Mouse (Mus musculus) naive thymus-derived CD4-positive, alpha-beta T cell, adult 5 months (primary cell): ENCODE measurements around the gene Gmppa. TPM values are rescaled to one million over a fixed set of nuclear protein-coding genes. Genes with fewer than 3 reads are reported as not detected.

Experiments
- polyA plus RNA-seq: library from polyadenylated mRNA; unstranded; fragments of 100-300 nt; shearing (Covaris generic); gene quantifications from one replicate; pipeline ENCODE4 v1.2.1, GENCODE M21; 2017

Gmppa gene
- 73.3 TPM for polyA plus RNA-seq

DNA sequence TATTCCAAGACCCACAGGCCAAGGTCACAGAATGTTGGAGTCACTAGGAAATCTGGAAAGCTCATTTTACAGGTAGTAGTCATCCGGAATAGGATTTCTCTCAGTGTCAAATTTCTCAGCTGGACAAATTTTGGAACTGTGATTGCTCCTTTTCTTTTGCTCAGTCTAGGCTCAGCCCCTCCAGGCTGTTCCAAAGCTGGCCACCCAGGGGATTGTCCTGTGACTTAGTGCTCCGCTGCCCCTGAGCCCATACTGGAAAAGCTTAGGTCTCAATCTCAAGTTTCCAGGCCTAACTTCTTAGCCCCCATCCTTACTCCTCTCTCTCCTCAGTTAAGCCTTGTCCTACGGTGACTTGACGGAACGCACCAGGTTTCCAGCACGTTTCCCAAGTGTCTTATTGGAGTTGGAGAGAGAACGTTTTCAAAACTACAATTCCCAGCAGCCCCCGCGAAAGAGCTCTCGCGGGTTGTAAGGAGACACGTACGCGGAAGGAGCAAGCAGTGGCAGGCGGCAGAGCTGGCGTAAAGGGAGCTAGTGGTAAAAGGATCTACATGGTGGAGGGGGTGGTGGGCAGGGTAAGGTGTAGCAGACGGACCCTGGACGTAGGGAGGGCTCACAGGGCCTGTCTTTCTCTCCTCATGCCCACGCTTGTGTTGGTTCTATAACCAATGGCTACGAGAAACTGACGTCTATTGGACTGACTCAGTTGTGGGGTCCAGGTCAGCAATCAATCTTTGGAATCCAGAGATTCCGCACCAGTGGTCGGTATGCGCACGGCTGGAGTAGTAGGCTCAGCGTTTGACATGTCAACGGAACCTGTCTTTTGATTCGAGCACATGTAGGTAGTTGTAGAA lies at the start of gene Gmppa:
Gene Gmppa, plus strand, starts transcription at position 456 of the 854 bp plus-strand sequence.

GRCm38 (mm10) chr1:75450314-75451005 lies 14.7 kb downstream of the Gmppa start, which contains the start of gene Asic4:
TSS of gene Asic4 (plus strand) at chr1:75450436.

GRCm38 (mm10) chr1:75478916-75479634 lies 43.3 kb downstream of the Gmppa start, which contains the start of the genes Chpf and Tmem198:
TSS of gene Chpf (minus strand) at chr1:75479307.
TSS of gene Tmem198 (plus strand) at chr1:75479532.

Other genes starting within 250 kb of the Gmppa start
- 32.7 TPM for gene Ankzf1, start 243.8 kb upstream of the Gmppa start, polyA plus RNA-seq
- gene Atg9a, start 243.7 kb upstream of the Gmppa start, polyA plus RNA-seq = 38.6 TPM
- 6.1 TPM for gene Glb1l, start 225.1 kb upstream of the Gmppa start, polyA plus RNA-seq
- 71.7 TPM for gene Stk16, start 225.1 kb upstream of the Gmppa start, polyA plus RNA-seq
- gene Tuba4a, start 216.1 kb upstream of the Gmppa start, polyA plus RNA-seq = 162 TPM
- gene A630095N17Rik, start 203.8 kb upstream of the Gmppa start, polyA plus RNA-seq = not detected
- gene Dnajb2, start 199.5 kb upstream of the Gmppa start, polyA plus RNA-seq = 61.6 TPM
- 0.39 TPM for gene Ptprn, start 171.4 kb upstream of the Gmppa start, polyA plus RNA-seq
- not detected for gene Resp18, start 157.5 kb upstream of the Gmppa start, polyA plus RNA-seq
- gene Dnpep, start 117.9 kb upstream of the Gmppa start, polyA plus RNA-seq = 53.1 TPM
- not detected for gene Des, start 75.6 kb upstream of the Gmppa start, polyA plus RNA-seq
- gene Speg, start 60.6 kb upstream of the Gmppa start, polyA plus RNA-seq = 0.36 TPM
- gene Asic4, start 14.5 kb downstream of the Gmppa start, polyA plus RNA-seq = not detected
- 36.0 TPM for gene Chpf, start 43.4 kb downstream of the Gmppa start, polyA plus RNA-seq
- 1.9 TPM for gene Tmem198, start 43.6 kb downstream of the Gmppa start, polyA plus RNA-seq
- gene Obsl1, start 70.5 kb downstream of the Gmppa start, polyA plus RNA-seq = not detected
- gene Inha, start 71.1 kb downstream of the Gmppa start, polyA plus RNA-seq = not detected
- 39.2 TPM for gene Stk11ip, start 85.6 kb downstream of the Gmppa start, polyA plus RNA-seq
- not detected for gene Slc4a3, start 110.3 kb downstream of the Gmppa start, polyA plus RNA-seq